Mouse (Mus musculus): ENCODE data around the gene Tnfrsf9. TPM values are rescaled to one million over a fixed set of nuclear protein-coding genes. Genes with fewer than 3 reads are reported as not detected.
"Not testable (repeated sequence)": the region's sequence is repeated elsewhere in the genome, so short reads cannot be mapped to it uniquely, and the experiment has no call there.

Gene Tnfrsf9
- total and polyA plus RNA-seq, 3 experiments, result 0.14 TPM; not detected in 2

GRCm38 (mm10) chr4:150908512-150908911 lies 5.8 kb upstream of the Tnfrsf9 start:
- TF ChIP-seq MAFK (IDR thresholded peaks at IDR 0.05; ENCODE audit: borderline replicate concordance, low read depth, low read length), result peak; percentile 93
- peak; percentile 63 to 67 (median 66) for TF ChIP-seq CTCF (IDR thresholded peaks at IDR 0.05 in 2 of 3, conservative IDR thresholded peaks at IDR 0.05 in 1 of 3; ENCODE audit: control insufficient read depth in 1 of 3, insufficient read depth in 1 of 3, low read depth in 2 of 3, low read length in 3 of 3, poor library complexity in 1 of 3, severe bottlenecking in 1 of 3)
- peak; percentile 81 for DNase-seq (ENCODE audit: low read depth, low spot score)
- not testable (repeated sequence) for H3K27ac ChIP-seq (ENCODE audit: control insufficient read depth, low read depth, low read length); H3K9ac ChIP-seq (ENCODE audit: control insufficient read depth, low read depth, low read length, poor library complexity, severe bottlenecking); H3K27me3 ChIP-seq (ENCODE audit: control insufficient read depth in 1 of 2, insufficient read depth in 2 of 2, low read length in 2 of 2); H3K9me3 ChIP-seq (replicated peaks; ENCODE audit: insufficient read depth, low read length)
- peaks cover 6 to 19% of the 10 kb centered on the region in 2 experiments; a peak in 3 of 4 replicates for H3K36me3 ChIP-seq (ENCODE audit: control insufficient read depth in 1 of 2, insufficient read depth in 2 of 2, low read length in 2 of 2)
- peaks cover 18% of the 10 kb centered on the region for H3K79me2 ChIP-seq (ENCODE audit: control insufficient read depth, insufficient read depth, low read length, poor library complexity)
- H3K4me3 ChIP-seq (ENCODE audit: control insufficient read depth in 1 of 2, insufficient read depth in 1 of 2, low read depth in 2 of 2, low read length in 2 of 2), result peak overlapping the region; percentile 72 to 87
- peaks cover 5 to 20% of the 10 kb centered on the region in 2 experiments for H3K4me1 ChIP-seq (ENCODE audit: control insufficient read depth in 1 of 2, insufficient read depth in 2 of 2, low read length in 2 of 2)

- H3K79me2 ChIP-seq (ENCODE audit: control insufficient read depth, insufficient read depth, low read length, poor library complexity), result peaks cover 18% of the 10 kb centered on the region
- DNase-seq (ENCODE audit: low read depth, low spot score), result peak; percentile 99
- no peaks in the 10 kb centered on the region for H3K27me3 ChIP-seq (ENCODE audit: control insufficient read depth in 1 of 2, insufficient read depth in 2 of 2, low read length in 2 of 2)
- H3K9me3 ChIP-seq (replicated peaks; ENCODE audit: insufficient read depth, low read length), result no peaks in the 10 kb centered on the region
- H3K27ac ChIP-seq (ENCODE audit: control insufficient read depth, low read depth, low read length), result peak overlapping the region; percentile 90
- peak overlapping the region; percentile 81 for H3K9ac ChIP-seq (ENCODE audit: control insufficient read depth, low read depth, low read length, poor library complexity, severe bottlenecking)
- H3K36me3 ChIP-seq (ENCODE audit: control insufficient read depth in 1 of 2, insufficient read depth in 2 of 2, low read length in 2 of 2), result peaks cover 6 to 20% of the 10 kb centered on the region in 2 experiments; a peak in 3 of 4 replicates
- peak overlapping the region; percentile 72 to 87 for H3K4me3 ChIP-seq (ENCODE audit: control insufficient read depth in 1 of 2, insufficient read depth in 1 of 2, low read depth in 2 of 2, low read length in 2 of 2)
- H3K4me1 ChIP-seq (ENCODE audit: control insufficient read depth in 1 of 2, insufficient read depth in 2 of 2, low read length in 2 of 2), result peaks cover 6 to 22% of the 10 kb centered on the region in 2 experiments
- TF ChIP-seq ELF1 (IDR thresholded peaks at IDR 0.05; ENCODE audit: low read depth, low read length), result peak; percentile 90
- TF ChIP-seq ZNF384 (IDR thresholded peaks at IDR 0.05; ENCODE audit: low read depth, low read length), result no peak
- TF ChIP-seq MXI1 (IDR thresholded peaks at IDR 0.05; ENCODE audit: low read depth, low read length), result peak; percentile 92
- TF ChIP-seq RAD21 (IDR thresholded peaks at IDR 0.05; ENCODE audit: low read depth, low read length), result no peak
- peak in 1 of 2 experiments; percentile 22; a peak in 1 of 4 replicates for TF ChIP-seq EP300 (IDR thresholded peaks at IDR 0.05; ENCODE audit: low read depth in 1 of 2, low read length in 2 of 2)
- TF ChIP-seq E2F4 (IDR thresholded peaks at IDR 0.05; ENCODE audit: borderline replicate concordance, low read depth, low read length), result no peak
- TF ChIP-seq TCF12 (IDR thresholded peaks at IDR 0.05; ENCODE audit: low read depth, low read length), result peak; percentile 51
- TF ChIP-seq GABPA (IDR thresholded peaks at IDR 0.05; ENCODE audit: low read depth, low read length), result no peak
- no peak for TF ChIP-seq UBTF (IDR thresholded peaks at IDR 0.05; ENCODE audit: borderline replicate concordance, insufficient read depth, low read depth, low read length)
- peak; percentile 62; the same call in 1 of the 2 replicates for TF ChIP-seq KAT2A (conservative IDR thresholded peaks at IDR 0.05; ENCODE audit: low read depth, low read length)
- no peak for TF ChIP-seq ZKSCAN1 (IDR thresholded peaks at IDR 0.05; ENCODE audit: low read depth, low read length)
- peak; percentile 90 for TF ChIP-seq MAX (IDR thresholded peaks at IDR 0.05; ENCODE audit: low read length)
- TF ChIP-seq MYC (IDR thresholded peaks at IDR 0.05; ENCODE audit: low read depth, low read length), result peak; percentile 86
- no peak for TF ChIP-seq USF2 (IDR thresholded peaks at IDR 0.05; ENCODE audit: borderline replicate concordance in 1 of 2, insufficient read depth in 1 of 2, low read depth in 1 of 2, low read length in 2 of 2)
- TF ChIP-seq NELFE (IDR thresholded peaks at IDR 0.05; ENCODE audit: low read depth, low read length), result peak; percentile 95
- no peak for TF ChIP-seq JUND (IDR thresholded peaks at IDR 0.05; ENCODE audit: low read depth, low read length)
- TF ChIP-seq BHLHE40 (IDR thresholded peaks at IDR 0.05; ENCODE audit: borderline replicate concordance, low read depth, low read length), result no peak
- TF ChIP-seq POLR2A (IDR thresholded peaks at IDR 0.05; ENCODE audit: control insufficient read depth in 1 of 2, insufficient read depth in 1 of 2, low read depth in 1 of 2, low read length in 2 of 2, poor library complexity in 1 of 2), result peak; percentile 78 to 88
- peak; percentile 97 for TF ChIP-seq MAZ (IDR thresholded peaks at IDR 0.05; ENCODE audit: low read depth, low read length)
- peak; percentile 5; the same call in 1 of the 2 replicates for TF ChIP-seq USF1 (IDR thresholded peaks at IDR 0.05; ENCODE audit: low read depth, low read length)
- TF ChIP-seq ETS1 (IDR thresholded peaks at IDR 0.05; ENCODE audit: low read depth, low read length), result peak; percentile 35; the same call in 1 of the 2 replicates
- TF ChIP-seq CHD1 (IDR thresholded peaks at IDR 0.05; ENCODE audit: low read depth, low read length), result no peak; the same call in 1 of the 2 replicates
- peak; percentile 98; the same call in 1 of the 2 replicates for TF ChIP-seq NRF1 (IDR thresholded peaks at IDR 0.05; ENCODE audit: insufficient read depth, low read depth, low read length, poor library complexity, severe bottlenecking)
- TF ChIP-seq HCFC1 (IDR thresholded peaks at IDR 0.05; ENCODE audit: low read depth, low read length), result peak; percentile 93
- no peak for TF ChIP-seq MYB (IDR thresholded peaks at IDR 0.05; ENCODE audit: low read depth, low read length)
- no peak for TF ChIP-seq GATA1 (IDR thresholded peaks at IDR 0.05; ENCODE audit: low read depth, low read length)
- peak; percentile 20; the same call in 1 of the 2 replicates for TF ChIP-seq CHD2 (IDR thresholded peaks at IDR 0.05; ENCODE audit: low read length)
- TF ChIP-seq ZC3H11A (IDR thresholded peaks at IDR 0.05; ENCODE audit: low read depth, low read length), result no peak
Measured at GRCm38 (mm10) chr4:150909451-150910156, 4.8 kb upstream of the Tnfrsf9 start.
